Mouse (Mus musculus): ENCODE results near the gene Arhgef17. TPM values are rescaled to one million over a fixed set of nuclear protein-coding genes. Genes with fewer than 3 reads are reported as not detected.

The Arhgef17 gene
- total RNA-seq, 2 experiments from 2014 or later: not detected

DNA sequence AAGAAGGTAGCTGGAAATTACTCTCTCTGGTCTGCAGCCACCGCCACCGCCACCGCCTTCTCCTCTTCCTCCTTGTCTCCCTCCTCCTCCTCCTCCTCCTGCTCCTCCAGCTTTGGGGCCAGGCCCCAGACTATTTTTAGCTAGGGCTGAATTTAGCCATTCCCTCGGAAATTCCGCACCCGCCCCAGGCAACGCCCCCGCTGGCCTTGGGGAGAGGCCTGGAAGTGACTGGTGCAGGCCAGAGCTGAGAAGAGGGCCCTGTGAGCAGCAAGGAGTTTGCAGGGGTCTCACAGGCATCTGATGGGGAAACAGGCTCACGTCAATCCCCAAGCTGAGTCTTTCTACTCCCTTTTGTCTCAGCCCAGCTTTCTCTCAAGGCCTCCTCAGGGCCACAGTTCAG, 13.7 kb downstream of the Arhgef17 start:
- no peak for ATAC-seq (replicated peaks; ENCODE audit: poor library complexity, severe bottlenecking)

DNA sequence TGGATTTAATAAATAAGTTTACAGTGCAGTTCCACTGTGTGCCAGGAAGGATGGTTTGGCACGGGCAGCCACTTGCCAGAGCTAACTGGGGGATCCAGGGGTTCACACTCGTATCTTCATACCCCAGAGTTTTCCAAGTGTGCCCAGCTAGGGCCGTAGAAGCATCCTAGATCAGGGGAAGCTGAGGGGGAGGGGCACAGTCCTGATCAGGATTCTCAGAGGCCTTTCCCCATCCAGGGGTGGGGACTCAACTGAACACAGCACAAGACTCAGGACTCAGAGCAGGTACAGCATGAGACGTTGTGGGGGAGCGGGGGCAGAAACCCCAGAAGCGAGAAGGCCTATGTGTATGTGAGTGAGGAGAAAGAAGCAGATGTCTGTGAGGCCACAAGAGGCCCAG, 14.2 kb downstream of the Arhgef17 start:
- ATAC-seq (replicated peaks; ENCODE audit: poor library complexity, severe bottlenecking): no peak

DNA sequence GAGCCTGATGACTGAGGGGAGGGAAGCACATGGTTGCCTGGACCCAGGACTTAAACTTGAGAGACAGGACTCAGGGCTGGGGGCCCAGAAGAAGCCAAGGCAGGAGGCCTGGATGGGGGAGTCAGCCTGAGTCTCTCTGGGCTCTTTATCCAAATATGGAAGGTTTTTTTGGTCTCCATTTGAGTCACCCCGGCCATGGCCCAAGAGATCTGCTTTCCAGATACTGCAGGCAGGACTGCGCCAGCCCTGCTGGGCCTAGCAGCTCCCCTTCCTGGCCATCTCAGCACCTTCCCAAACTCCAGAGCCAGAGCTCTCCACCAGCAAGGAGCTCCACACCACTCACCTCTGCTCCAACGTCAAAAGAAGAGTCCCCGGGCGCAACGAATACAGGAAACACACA, 15.4 kb downstream of the Arhgef17 start:
- no peak for ATAC-seq (replicated peaks; ENCODE audit: poor library complexity, severe bottlenecking)

- ATAC-seq (replicated peaks; ENCODE audit: poor library complexity, severe bottlenecking): no peak
Observed at GRCm38 (mm10) chr7:100915204-100915603, 16.7 kb downstream of the Arhgef17 start.

DNA sequence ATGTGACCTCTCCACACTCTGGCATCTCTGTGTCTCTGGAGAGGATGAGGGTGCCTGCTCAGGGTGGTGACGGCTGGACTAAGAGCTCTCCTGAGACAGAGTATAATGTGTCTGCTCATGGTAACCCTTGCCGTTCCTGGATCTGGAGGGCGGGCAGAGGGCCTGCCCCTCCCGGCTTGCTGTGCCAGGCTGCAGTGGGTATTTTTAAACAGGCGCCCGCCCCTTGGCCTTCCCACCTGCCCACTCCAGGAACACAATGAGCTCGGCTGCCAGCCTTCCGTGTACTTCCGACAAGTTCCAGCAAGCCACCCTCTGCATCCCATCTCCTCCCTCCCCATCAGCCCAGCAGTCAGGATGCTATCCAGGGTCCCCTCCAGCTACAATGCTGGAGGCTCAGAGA, 20.1 kb downstream of the Arhgef17 start:
- ATAC-seq (replicated peaks; ENCODE audit: poor library complexity, severe bottlenecking): no peak

GRCm38 (mm10) chr7:100911246-100911770, 20.6 kb downstream of the Arhgef17 start:
- no peak for ATAC-seq (replicated peaks; ENCODE audit: poor library complexity, severe bottlenecking)

DNA sequence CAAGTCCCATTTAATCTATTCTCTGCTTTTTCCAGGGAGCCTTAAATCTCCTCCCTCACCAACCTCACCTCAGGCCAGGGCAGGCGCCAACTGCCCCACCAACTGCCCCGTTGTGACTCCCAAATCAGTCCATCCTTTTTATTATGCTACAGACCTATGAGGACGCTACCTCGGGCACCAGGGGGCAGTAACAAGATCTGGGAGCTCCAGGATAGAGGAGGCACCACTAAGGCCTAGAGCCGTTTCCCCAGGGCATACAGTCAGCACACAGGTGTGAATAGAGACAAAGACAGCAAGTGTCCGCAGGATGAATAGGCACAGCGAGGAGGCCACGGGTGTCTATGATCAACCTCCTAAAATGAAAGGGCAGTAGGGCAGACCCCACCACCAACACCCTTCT, 23.3 kb downstream of the Arhgef17 start:
- ATAC-seq (replicated peaks; ENCODE audit: poor library complexity, severe bottlenecking): no peak

DNA sequence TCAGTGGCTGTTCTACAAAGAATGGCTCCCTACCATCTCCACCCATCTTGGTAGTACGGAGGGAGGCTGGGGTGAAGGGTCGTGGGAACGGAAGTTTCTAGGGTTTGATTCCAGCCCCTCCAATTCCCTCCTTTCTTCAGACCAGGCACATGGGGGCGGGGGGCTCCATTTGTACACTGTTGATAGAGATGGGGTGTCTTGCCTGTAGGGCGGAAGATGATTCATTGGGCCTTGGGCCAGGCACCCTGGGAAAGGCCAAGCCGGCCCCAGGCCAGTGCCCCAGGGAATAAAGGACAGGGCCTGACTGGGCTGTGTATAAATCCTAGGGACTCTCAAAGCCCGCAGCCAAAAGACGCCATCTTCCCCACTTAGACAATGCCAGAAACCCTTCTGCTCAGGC, 23.8 kb downstream of the Arhgef17 start:
- ATAC-seq (replicated peaks; ENCODE audit: poor library complexity, severe bottlenecking): no peak

DNA sequence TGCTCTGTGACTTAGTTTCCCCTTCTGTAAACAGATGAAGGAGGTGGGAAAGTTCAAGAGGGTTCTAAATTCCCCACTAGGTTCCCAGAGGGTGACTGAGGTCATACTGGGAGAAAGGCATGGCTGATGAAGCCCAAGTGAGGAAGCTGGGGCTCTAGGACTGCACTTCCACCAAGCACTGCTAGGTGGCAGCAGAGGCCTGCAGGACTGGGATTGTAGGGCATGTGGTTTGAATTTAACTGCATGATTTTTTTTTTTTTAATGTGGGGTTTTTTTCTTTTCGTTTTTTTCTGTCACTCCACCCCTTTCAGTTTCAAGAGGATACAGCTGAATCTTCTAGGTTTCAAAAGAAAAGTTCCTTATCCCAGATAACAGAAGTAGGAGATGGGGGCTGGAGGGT, 24.7 kb downstream of the Arhgef17 start:
- peak; percentile 87 for ATAC-seq (replicated peaks; ENCODE audit: poor library complexity, severe bottlenecking)

DNA sequence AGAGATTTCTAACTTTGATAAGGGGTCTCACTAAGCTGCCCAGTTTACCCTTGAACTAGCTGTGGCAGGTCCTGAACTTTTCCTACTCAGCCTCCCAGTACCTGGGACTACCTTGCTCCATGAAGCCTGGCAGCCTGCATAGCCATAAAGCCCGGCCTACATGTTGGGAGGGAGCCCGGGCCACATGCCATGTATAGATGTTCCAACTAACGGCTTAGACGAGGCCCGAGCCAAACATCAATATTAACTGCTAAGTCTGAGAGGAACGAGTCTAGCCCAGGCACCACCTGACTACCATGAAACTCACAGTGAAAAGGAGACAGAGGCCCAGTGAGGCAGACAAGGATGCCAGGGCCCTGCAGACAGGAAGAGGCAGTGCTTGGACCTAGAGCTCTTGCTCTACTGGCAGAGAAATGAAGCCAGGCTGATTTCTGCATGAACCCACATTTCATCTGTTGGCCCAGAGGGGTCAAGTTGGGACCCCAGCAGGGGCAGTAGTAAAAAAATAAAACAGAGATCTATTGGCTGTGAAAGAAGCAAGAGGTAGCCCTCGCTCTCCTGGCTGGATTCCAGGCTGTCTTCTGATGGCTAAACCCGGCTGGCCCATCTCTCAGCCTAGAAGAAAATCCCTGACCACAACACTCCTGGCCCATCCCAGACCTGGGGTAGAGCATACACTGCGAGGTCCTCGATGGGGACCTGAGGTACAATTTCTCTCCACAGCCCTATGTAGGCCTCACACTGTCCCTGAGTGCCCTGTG, 25.7 kb downstream of the Arhgef17 start:
- no peak for ATAC-seq (replicated peaks; ENCODE audit: poor library complexity, severe bottlenecking)

GRCm38 (mm10) chr7:100905037-100905436, 26.9 kb downstream of the Arhgef17 start:
- ATAC-seq (replicated peaks; ENCODE audit: poor library complexity, severe bottlenecking): no peak

DNA sequence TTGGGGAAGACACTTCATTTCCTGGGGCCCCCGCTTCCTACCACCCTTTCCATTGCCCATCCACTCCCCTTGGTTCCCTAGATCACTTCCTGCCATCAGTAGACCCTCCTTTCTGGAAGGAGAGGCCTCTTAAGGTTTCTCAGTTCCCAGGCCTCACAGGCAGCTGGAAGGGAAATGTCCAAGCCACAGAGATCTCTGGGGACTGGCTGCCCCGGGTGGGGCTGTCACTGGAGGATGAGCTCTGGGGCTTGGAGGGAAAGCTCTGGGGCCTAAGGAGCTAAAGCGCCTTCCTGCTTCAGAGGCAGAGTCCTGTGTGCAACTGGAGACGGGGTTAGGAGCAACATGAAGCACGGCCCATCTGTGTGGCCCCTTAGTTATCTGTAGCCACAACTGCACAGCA, 27.3 kb downstream of the Arhgef17 start:
- ATAC-seq (replicated peaks; ENCODE audit: poor library complexity, severe bottlenecking): no peak

- ATAC-seq (replicated peaks; ENCODE audit: poor library complexity, severe bottlenecking): no peak; the same call in 1 of the 2 replicates
Observed at GRCm38 (mm10) chr7:100902451-100903137, 29.3 kb downstream of the Arhgef17 start.

DNA sequence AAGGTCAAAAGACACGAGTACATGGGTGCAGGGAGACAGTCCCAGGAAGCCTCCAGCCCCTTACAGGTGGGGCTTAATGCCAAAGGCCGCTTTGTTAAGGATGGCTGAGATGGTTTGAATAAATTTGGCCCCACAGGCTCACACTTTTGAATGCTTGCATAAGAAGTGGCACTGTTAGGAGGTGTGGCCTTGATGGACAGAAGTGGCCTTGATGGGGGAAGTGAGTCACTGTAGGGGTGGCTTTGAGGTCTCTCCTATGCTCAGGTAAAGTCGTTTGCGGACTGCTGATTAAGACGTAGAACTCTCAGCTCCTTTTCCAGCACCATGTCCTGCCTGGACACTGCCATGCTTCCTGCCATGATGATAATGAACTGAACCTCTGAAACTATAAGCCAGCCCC, 34.1 kb downstream of the Arhgef17 start:
- ATAC-seq (replicated peaks; ENCODE audit: poor library complexity, severe bottlenecking): no peak

- peak; percentile 60 for ATAC-seq (replicated peaks; ENCODE audit: poor library complexity, severe bottlenecking)
Observed at GRCm38 (mm10) chr7:100894833-100895226, 37.1 kb downstream of the Arhgef17 start.

DNA sequence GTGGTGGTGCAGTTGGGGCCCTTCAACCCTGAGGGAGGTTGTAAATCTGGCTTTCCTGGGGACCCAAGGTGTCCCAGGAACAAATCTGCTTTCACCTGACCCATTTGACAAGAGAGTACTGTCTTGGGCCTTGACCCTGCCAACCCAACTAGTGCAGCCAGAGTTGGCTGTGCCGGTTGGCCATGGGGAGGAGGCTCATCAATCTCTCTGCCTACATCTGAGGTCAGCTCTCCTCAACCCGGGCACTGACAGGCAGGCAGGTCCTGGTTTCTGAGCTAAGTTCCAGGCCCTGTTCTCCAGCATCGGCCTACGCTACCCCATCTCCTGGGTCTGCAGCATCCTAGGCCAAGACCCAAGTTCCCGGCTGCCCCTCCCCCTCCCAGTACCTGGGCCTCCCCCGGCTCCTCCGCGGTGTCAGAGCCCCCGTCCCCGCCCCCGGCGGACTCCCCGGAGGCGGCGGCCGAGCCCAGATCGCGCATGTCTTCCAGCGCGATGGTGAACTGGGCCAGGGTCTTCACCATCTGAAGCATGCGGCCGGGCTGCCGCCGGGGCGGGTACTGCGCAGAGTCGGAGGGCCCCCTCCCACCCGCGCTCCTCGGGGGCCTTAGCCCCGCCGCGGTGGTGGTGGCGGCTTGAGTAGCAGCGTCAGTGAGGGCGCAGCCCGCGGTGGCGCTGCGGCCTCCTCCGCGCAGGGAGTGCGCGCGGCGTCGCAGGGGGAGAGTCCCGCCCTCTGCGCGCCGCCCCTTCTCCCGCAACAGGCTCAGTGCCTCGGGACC, 37.7 kb downstream of the Arhgef17 start:
- ATAC-seq (replicated peaks; ENCODE audit: poor library complexity, severe bottlenecking): peak; percentile 76

- no peak for ATAC-seq (replicated peaks; ENCODE audit: poor library complexity, severe bottlenecking)
Observed at GRCm38 (mm10) chr7:100893249-100894056, 38.5 kb downstream of the Arhgef17 start.

DNA sequence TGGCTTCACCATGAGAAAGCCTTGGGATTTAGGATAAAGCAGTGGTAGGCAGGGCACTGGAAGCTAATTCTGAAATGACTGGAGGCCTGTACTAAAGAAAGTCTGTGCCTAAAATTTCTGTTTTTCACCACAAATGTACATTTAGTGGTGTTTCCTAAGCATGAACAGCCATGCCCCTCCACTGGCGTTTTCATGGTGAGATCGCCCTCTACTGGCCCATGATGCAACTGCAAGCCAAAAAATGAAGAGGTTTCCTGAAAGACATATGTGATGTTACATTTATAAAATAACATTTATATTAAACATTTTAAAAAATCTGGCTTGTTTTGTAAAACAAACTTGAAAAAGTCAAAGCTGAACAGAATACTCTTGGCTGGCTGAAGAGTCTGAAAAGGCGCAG, 45.4 kb downstream of the Arhgef17 start:
- ATAC-seq (replicated peaks; ENCODE audit: poor library complexity, severe bottlenecking): peak; percentile 53

GRCm38 (mm10) chr7:100884460-100884859, 47.4 kb downstream of the Arhgef17 start:
- no peak for ATAC-seq (replicated peaks; ENCODE audit: poor library complexity, severe bottlenecking)

- no peak for ATAC-seq (replicated peaks; ENCODE audit: poor library complexity, severe bottlenecking)
Observed at GRCm38 (mm10) chr7:100881950-100882349, 50.0 kb downstream of the Arhgef17 start.
